Mouse (Mus musculus) heart, embryonic 10.5 days (tissue): ENCODE measurements around the gene 1700037C18Rik. TPM values are rescaled to one million over a fixed set of nuclear protein-coding genes. Genes with fewer than 3 reads are reported as not detected.
"Not testable (repeated sequence)": the region's sequence is repeated elsewhere in the genome, so short reads cannot be mapped to it uniquely, and the experiment has no call there.

Experiments used
- DNase-seq: peaks from one replicate; pipeline ENCODE4 v3.0.0-alpha.2; 2017; ENCODE audit warnings: low spot score
- H3K27ac ChIP-seq: fragments of 300-500 bp; sonication (generic); 2 replicates; pipeline ENCODE4 v1.5.1; 2016; ENCODE audit warnings: mild to moderate bottlenecking
- H3K27me3 ChIP-seq: fragments of 300-500 bp; sonication (generic); 2 replicates; pipeline ENCODE4 v1.6.1; 2016; ENCODE audit warnings: mild to moderate bottlenecking; ENCODE audit not compliant: poor library complexity, insufficient read depth, severe bottlenecking
- H3K36me3 ChIP-seq: fragments of 300-500 bp; sonication (generic); 2 replicates; pipeline ENCODE4 v1.6.1; 2016; ENCODE audit warnings: mild to moderate bottlenecking, moderate library complexity
- H3K4me1 ChIP-seq: fragments of 300-500 bp; sonication (generic); 2 replicates; pipeline ENCODE4 v1.6.1; 2016; ENCODE audit warnings: mild to moderate bottlenecking
- H3K4me3 ChIP-seq: fragments of 300-500 bp; sonication (generic); 2 replicates; pipeline ENCODE4 v1.5.1; 2016; ENCODE audit warnings: mild to moderate bottlenecking, moderate library complexity
- H3K9me3 ChIP-seq: fragments of 300-500 bp; sonication (generic); 2 replicates; pipeline ENCODE4 v1.6.1; 2016; ENCODE audit warnings: mild to moderate bottlenecking, moderate library complexity
- WGBS: fragments of 180-500 bp; shearing (Covaris S2); methylation state at CpG from one replicate; pipeline ENCODE4 v1.1.7; 2016; 5-methylcytosine and 5-hydroxymethylcytosine counted together
- microRNA-seq: library from miRNA; unstranded; fragments of <30 nt; microRNA quantifications from one replicate; pipeline ENCODE4, GENCODE M21; 2017
- polyA plus RNA-seq: library from polyadenylated mRNA; unstranded; fragments of >200 nt; fragmentation: Nextera tagmentation; extraction: Ambion mirVana; gene quantifications from 2 replicates; pipeline ENCODE4 v1.2.1, GENCODE M21; 2016

Gene 1700037C18Rik
- polyA plus RNA-seq, 1 experiment from 2014 or later: 7.4 TPM

- Histone ChIP-seq H3K27me3 (no peaks in the 10 kb centered on the region), H3K4me3 (no peak overlapping the region), H3K36me3 (no peaks in the 10 kb centered on the region), H3K27ac (no peak overlapping the region), H3K4me1 (no peaks in the 10 kb centered on the region; the same call in 1 of the 2 replicates), H3K9me3 (no peaks in the 10 kb centered on the region)
- 59% methylated on average over 11 of the region's 11 CpGs for WGBS
- DNase-seq: no peak
Observed at GRCm38 (mm10) chr16:3854437-3855182, 53.9 kb downstream of the 1700037C18Rik start.

- H3K4me3 ChIP-seq: peak overlapping the region; percentile 9; the same call in 1 of the 2 replicates
- no peaks in the 10 kb centered on the region for H3K9me3 ChIP-seq
- no peaks in the 10 kb centered on the region for H3K36me3 ChIP-seq
- H3K4me1 ChIP-seq: peaks cover 6% of the 10 kb centered on the region
- H3K27ac ChIP-seq: no peak overlapping the region
- no peak for DNase-seq
- H3K27me3 ChIP-seq: no peaks in the 10 kb centered on the region
- 19% methylated on average over 12 of the region's 12 CpGs for WGBS
Observed at GRCm38 (mm10) chr16:3852586-3852985, 55.9 kb downstream of the 1700037C18Rik start.

- H3K36me3 ChIP-seq, DNase-seq: not testable (repeated sequence)
- 83% methylated on average over 13 of the region's 13 CpGs for WGBS
Observed at GRCm38 (mm10) chr16:3851301-3851700, 57.2 kb downstream of the 1700037C18Rik start.

GRCm38 (mm10) chr16:3848416-3848815 lies 60.1 kb downstream of the 1700037C18Rik start:
- Histone ChIP-seq H3K27me3 (no peaks in the 10 kb centered on the region), H3K9me3 (no peaks in the 10 kb centered on the region), H3K27ac (no peak overlapping the region), H3K4me3 (no peak overlapping the region), H3K36me3 (no peaks in the 10 kb centered on the region), H3K4me1 (peaks cover 7% of the 10 kb centered on the region)
- DNase-seq: no peak
- WGBS: 78% methylated on average over 3 of the region's 3 CpGs

More at GRCm38 (mm10) chr16:3851301-3851700, 57.2 kb downstream of the 1700037C18Rik start:
- H3K27ac ChIP-seq, H3K4me1 ChIP-seq, H3K9me3 ChIP-seq, H3K4me3 ChIP-seq, H3K27me3 ChIP-seq: not testable (repeated sequence)

GRCm38 (mm10) chr16:3847871-3848270 lies 60.6 kb downstream of the 1700037C18Rik start:
- no peak for DNase-seq

GRCm38 (mm10) chr16:3846711-3847518 lies 61.6 kb downstream of the 1700037C18Rik start, which contains the start of gene Zfp174:
TSS of gene Zfp174 (plus strand) at chr16:3847268.
- peak; percentile 98 for DNase-seq
- Histone ChIP-seq H3K9me3 (no peaks in the 10 kb centered on the region), H3K27ac (peak within 1 kb of the TSS; percentile 84), H3K27me3 (no peaks in the 10 kb centered on the region), H3K4me3 (peak within 1 kb of the TSS; percentile 76), H3K36me3 (no peaks in the 10 kb centered on the region), H3K4me1 (peaks cover 7% of the 10 kb centered on the region)
- 2% methylated on average over 38 of the region's 38 CpGs for WGBS

More at GRCm38 (mm10) chr16:3847871-3848270, 60.6 kb downstream of the 1700037C18Rik start:
- Histone ChIP-seq H3K27me3 (no peaks in the 10 kb centered on the region), H3K9me3 (no peaks in the 10 kb centered on the region), H3K36me3 (no peaks in the 10 kb centered on the region), H3K4me1 (peaks cover 7% of the 10 kb centered on the region), H3K27ac (peak overlapping the region; percentile 84; the same call in 1 of the 2 replicates), H3K4me3 (peak overlapping the region; percentile 76)
- 60% methylated on average over 4 of the region's 4 CpGs for WGBS

Small RNA genes within 50 kb of the gene (microRNA-seq; reads per million reads assigned to microRNA genes)
- not detected for gene Gm23493

Other genes starting within 250 kb of the 1700037C18Rik start
- gene Mefv, start 190.6 kb downstream of the 1700037C18Rik start, polyA plus RNA-seq: not detected in 2 replicates
- gene Zfp263, start 164.6 kb downstream of the 1700037C18Rik start, polyA plus RNA-seq: 33.9 and 36.3 TPM in 2 replicates
- gene Olfr15, start 77.8 kb downstream of the 1700037C18Rik start, polyA plus RNA-seq: not detected in 2 replicates
- 0.72 and 1.1 TPM in 2 replicates for gene Zfp174, start 61.4 kb downstream of the 1700037C18Rik start, polyA plus RNA-seq
- gene Naa60, start 36.3 kb downstream of the 1700037C18Rik start, polyA plus RNA-seq: 39.2 and 43.6 TPM in 2 replicates
- gene Zfp597, start 24.1 kb downstream of the 1700037C18Rik start, polyA plus RNA-seq: 5.4 and 6.5 TPM in 2 replicates
- gene Gm20695, start 24.0 kb downstream of the 1700037C18Rik start, polyA plus RNA-seq: 0.71 and 1.4 TPM in 2 replicates
- 13.8 and 16.1 TPM in 2 replicates for gene Cluap1, start 112 bp upstream of the 1700037C18Rik start, polyA plus RNA-seq
- gene Nlrc3, start 67.9 kb upstream of the 1700037C18Rik start, polyA plus RNA-seq: 0.91 and 1.1 TPM in 2 replicates
- gene Slx4, start 95.1 kb upstream of the 1700037C18Rik start, polyA plus RNA-seq: 17.5 and 20.0 TPM in 2 replicates
- 5.2 and 5.5 TPM in 2 replicates for gene Dnase1, start 128.3 kb upstream of the 1700037C18Rik start, polyA plus RNA-seq
- 105 and 112 TPM in 2 replicates for gene Trap1, start 169.1 kb upstream of the 1700037C18Rik start, polyA plus RNA-seq